Mouse (Mus musculus) intestine, postnatal 0 days (tissue): ENCODE data around the gene Psmb10. TPM values are rescaled to one million over a fixed set of nuclear protein-coding genes. Genes with fewer than 3 reads are reported as not detected.

ENCODE experiments used
- ATAC-seq: fragments of 200-750 bp; cut with Nextera tagmentation; 2 replicates; pipeline ENCODE4 v1.8.0; 2017; ENCODE audit warnings: mild to moderate bottlenecking, moderate TSS enrichment, moderate library complexity
- H3K27ac ChIP-seq: fragments of 300-500 bp; sonication (generic); 2 replicates; pipeline ENCODE4 v1.5.1; 2014; ENCODE audit warnings: mild to moderate bottlenecking, low read depth, low read length, moderate library complexity
- H3K27me3 ChIP-seq: fragments of 300-500 bp; sonication (generic); replicated peaks from 2 replicates; pipeline ENCODE4 v1.6.1; 2014; ENCODE audit warnings: low read length, mixed read lengths; ENCODE audit not compliant: control insufficient read depth, insufficient read depth
- H3K36me3 ChIP-seq: fragments of 300-500 bp; sonication (generic); 2 replicates; pipeline ENCODE4 v1.6.1; 2014; ENCODE audit warnings: mild to moderate bottlenecking, moderate library complexity; ENCODE audit not compliant: control insufficient read depth, insufficient read depth
- H3K4me1 ChIP-seq: fragments of 300-500 bp; sonication (generic); replicated peaks from 2 replicates; pipeline ENCODE4 v1.6.1; 2014; ENCODE audit warnings: antibody characterized with exemption, low read length, mixed read lengths; ENCODE audit not compliant: control insufficient read depth, insufficient read depth
- H3K4me2 ChIP-seq: fragments of 300-500 bp; sonication (generic); replicated peaks from 2 replicates; pipeline ENCODE4 v1.6.1; 2014; ENCODE audit warnings: low read depth, mild to moderate bottlenecking, moderate library complexity
- H3K4me3 ChIP-seq: fragments of 300-500 bp; sonication (generic); 2 replicates; pipeline ENCODE4 v1.5.1; 2014; ENCODE audit warnings: low read depth, low read length
- H3K9ac ChIP-seq: fragments of 300-500 bp; sonication (generic); 2 replicates; pipeline ENCODE4 v1.6.1; 2014; ENCODE audit warnings: mild to moderate bottlenecking, low read depth, low read length
- H3K9me3 ChIP-seq: fragments of 300-500 bp; sonication (generic); 2 replicates; pipeline ENCODE4 v1.6.1; 2016; ENCODE audit warnings: mixed run types; ENCODE audit not compliant: control insufficient read depth
- CTCF ChIP-seq: sonication (generic); IDR thresholded peaks from 2 replicates; pipeline ENCODE4 v1.5.1; 2016; ENCODE audit warnings: low read depth, mild to moderate bottlenecking, control low read depth, antibody characterized with exemption, moderate library complexity
- WGBS: fragments of 180-500 bp; shearing (Covaris S2); extraction: QIAGEN DNeasy Blood & Tissue Kit; methylation state at CpG from one replicate; pipeline ENCODE4 v1.1.7; 2014; 5-methylcytosine and 5-hydroxymethylcytosine counted together
- polyA plus RNA-seq: library from polyadenylated mRNA; unstranded; fragments of >200 nt; fragmentation: Nextera tagmentation; extraction: Ambion mirVana; gene quantifications from 2 replicates; pipeline ENCODE4 v1.2.1, GENCODE M21; 2015

The Psmb10 gene
- polyA plus RNA-seq, 1 experiment from 2014 or later: 186 TPM

GRCm38 (mm10) chr8:105969367-105969766, 31.1 kb upstream of the Psmb10 start:
- Histone ChIP-seq H3K36me3 (no peaks in the 10 kb centered on the region), H3K4me2 (no peak overlapping the region), H3K4me3 (no peak overlapping the region), H3K27me3 (peaks cover 8% of the 10 kb centered on the region; the same call in 1 of the 2 replicates), H3K4me1 (no peaks in the 10 kb centered on the region), H3K9ac (no peak overlapping the region), H3K27ac (no peak overlapping the region), H3K9me3 (no peaks in the 10 kb centered on the region)
- 94% methylated on average over 1 of the region's 1 CpGs for WGBS
- no peak for TF ChIP-seq CTCF
- no peak for ATAC-seq

- no peaks in the 10 kb centered on the region for H3K4me1 ChIP-seq
- no peak overlapping the region for H3K9ac ChIP-seq
- no peak for TF ChIP-seq CTCF
- no peaks in the 10 kb centered on the region for H3K36me3 ChIP-seq
- H3K4me3 ChIP-seq: peak overlapping the region; percentile 3; the same call in 1 of the 2 replicates
- no peak for ATAC-seq
- peak overlapping the region; percentile 41 for H3K27ac ChIP-seq
- H3K27me3 ChIP-seq: peaks cover 8% of the 10 kb centered on the region; the same call in 1 of the 2 replicates
- WGBS: 11% methylated on average over 19 of the region's 19 CpGs
- peak overlapping the region; percentile 80 for H3K4me2 ChIP-seq
- H3K9me3 ChIP-seq: no peaks in the 10 kb centered on the region
Observed at GRCm38 (mm10) chr8:105966692-105967311, 28.6 kb upstream of the Psmb10 start.

DNA sequence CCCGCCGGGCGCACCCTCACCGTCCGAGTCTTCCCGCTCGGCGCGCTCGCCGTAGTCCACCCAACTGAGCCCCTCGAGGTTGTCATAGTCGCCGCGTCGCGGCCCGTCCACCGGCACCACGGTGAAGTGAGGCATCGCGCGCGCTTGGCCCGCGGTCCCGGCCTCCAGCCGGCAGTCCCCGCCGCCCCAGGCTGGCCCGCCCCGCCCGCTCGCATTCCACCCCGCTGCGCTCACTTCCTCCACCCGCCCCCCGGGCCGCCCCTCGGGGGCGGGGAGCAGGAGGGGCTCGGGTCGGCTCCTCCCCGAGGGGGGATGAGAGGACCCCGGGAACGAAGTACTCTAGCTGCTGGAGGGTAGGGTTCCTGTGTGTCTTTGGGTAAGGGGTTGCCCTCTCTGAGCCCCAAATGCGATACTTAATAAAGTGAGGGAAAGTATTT, 27.7 kb upstream of the Psmb10 start, which contains the start of gene Slc12a4:
TSS of gene Slc12a4 (minus strand) at position 193 of the 437 bp plus-strand sequence.
- Histone ChIP-seq H3K27ac (peak within 1 kb of the TSS; percentile 74), H3K4me1 (no peaks in the 10 kb centered on the region), H3K4me2 (peak within 1 kb of the TSS; percentile 80), H3K9ac (peak within 1 kb of the TSS; percentile 58), H3K36me3 (no peaks in the 10 kb centered on the region), H3K9me3 (no peaks in the 10 kb centered on the region), H3K27me3 (peaks cover 8% of the 10 kb centered on the region; the same call in 1 of the 2 replicates), H3K4me3 (peak within 1 kb of the TSS; percentile 62)
- ATAC-seq: peak; percentile 69
- no peak for TF ChIP-seq CTCF
- under 1% methylated on average over 41 of the region's 47 CpGs for WGBS

GRCm38 (mm10) chr8:105965266-105965904, 27.1 kb upstream of the Psmb10 start:
- Histone ChIP-seq H3K4me3 (peak overlapping the region; percentile 62), H3K4me2 (peak overlapping the region; percentile 80), H3K9me3 (no peaks in the 10 kb centered on the region), H3K27me3 (peaks cover 8% of the 10 kb centered on the region; the same call in 1 of the 2 replicates), H3K36me3 (no peaks in the 10 kb centered on the region), H3K27ac (peak overlapping the region; percentile 74), H3K9ac (peak overlapping the region; percentile 58), H3K4me1 (no peaks in the 10 kb centered on the region)
- 3% methylated on average over 40 of the region's 40 CpGs for WGBS
- no peak for TF ChIP-seq CTCF
- ATAC-seq: peak; percentile 34

DNA sequence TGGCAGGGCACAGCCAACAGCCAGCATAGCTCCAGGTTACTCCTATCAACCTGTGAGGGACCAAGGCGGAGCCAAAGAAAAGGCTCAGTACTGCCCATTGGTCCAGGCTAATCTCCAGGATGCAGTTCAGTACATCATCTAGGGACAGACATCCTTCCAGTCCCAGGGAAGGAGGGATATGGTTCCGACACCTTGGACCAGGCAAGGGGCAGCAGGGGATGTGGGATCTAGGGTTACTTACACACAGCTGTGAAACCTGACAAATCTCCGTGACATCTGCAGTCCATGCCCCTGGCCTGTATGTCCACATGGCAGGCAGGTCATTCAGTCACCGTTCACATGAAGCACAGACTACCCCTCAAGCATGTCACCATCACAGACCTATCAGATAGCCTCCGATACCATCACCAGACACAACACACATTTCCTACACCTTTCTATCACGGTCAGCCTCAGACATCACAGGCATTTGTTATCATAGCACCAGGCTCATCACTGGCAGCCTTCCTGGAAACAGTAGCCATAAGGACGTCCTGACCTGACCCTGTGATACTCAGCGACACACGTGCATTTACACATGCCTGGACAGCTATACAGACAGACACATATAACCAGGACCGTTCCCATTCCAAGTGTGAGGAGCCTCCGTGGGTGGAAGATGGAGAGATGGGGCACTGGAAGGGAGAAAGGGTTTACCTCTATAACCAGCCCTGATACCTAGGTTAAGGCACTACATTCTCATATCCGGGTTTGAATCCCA, 26.4 kb upstream of the Psmb10 start:
- no peaks in the 10 kb centered on the region for H3K36me3 ChIP-seq
- peak overlapping the region; percentile 80 for H3K4me2 ChIP-seq
- H3K9ac ChIP-seq: peak overlapping the region; percentile 58; the same call in 1 of the 2 replicates
- no peak overlapping the region for H3K27ac ChIP-seq
- ATAC-seq: no peak
- no peaks in the 10 kb centered on the region for H3K9me3 ChIP-seq
- TF ChIP-seq CTCF: no peak
- H3K4me3 ChIP-seq: peak overlapping the region; percentile 62
- H3K4me1 ChIP-seq: no peaks in the 10 kb centered on the region
- WGBS: 64% methylated on average over 12 of the region's 12 CpGs
- peaks cover 8% of the 10 kb centered on the region; the same call in 1 of the 2 replicates for H3K27me3 ChIP-seq

DNA sequence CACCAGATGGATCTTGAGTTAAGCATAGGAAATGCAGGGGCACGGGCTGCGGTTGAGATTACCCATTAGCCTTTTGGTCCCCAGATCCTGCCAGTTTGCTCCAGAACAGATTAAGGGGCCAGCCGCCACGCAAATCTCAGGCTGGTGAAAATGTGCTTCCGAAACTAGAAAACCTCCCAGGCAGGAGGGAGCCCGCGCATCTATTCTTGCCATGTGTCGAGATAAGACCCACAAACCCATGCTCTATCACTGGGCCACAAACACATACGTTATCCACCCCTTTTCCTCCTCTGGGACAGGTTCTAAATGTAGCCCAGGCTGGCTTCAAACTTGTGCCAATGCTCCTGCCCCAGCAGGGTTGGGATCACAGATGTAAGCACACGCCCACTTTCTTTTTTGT, 23.3 kb upstream of the Psmb10 start:
- Histone ChIP-seq H3K4me2 (no peak overlapping the region), H3K4me3 (no peak overlapping the region), H3K36me3 (no peaks in the 10 kb centered on the region; the same call in 1 of the 2 replicates), H3K9me3 (no peaks in the 10 kb centered on the region), H3K27ac (no peak overlapping the region), H3K27me3 (peaks cover 8% of the 10 kb centered on the region; the same call in 1 of the 2 replicates), H3K9ac (no peak overlapping the region), H3K4me1 (no peaks in the 10 kb centered on the region)
- no peak for TF ChIP-seq CTCF
- no peak for ATAC-seq
- 88% methylated on average over 10 of the region's 10 CpGs for WGBS
